ENCODE assay signal across 20 mouse cellular contexts in genomic region chr17:45853931-45854653, GRCm38 (mm10).
A peak's percentile ranks its signal among the peaks of the same experiment; 100 is the strongest.
DNase-seq lines count a peak whose midpoint lies in the region; ATAC-seq and TF ChIP-seq lines count a peak whose summit lies in the region.
"Had no signal": no experiment of that assay in that cellular context is flagged by ENCODE, and none has a peak within 500 bp of the region (broad histone marks: within the 10 kb centered on the region; RNA-seq: fewer than 3 reads in every experiment).

No protein-coding gene starts in this region.

- DNase-seq in midbrain, embryonic 10.5 days (ENCODE audit: low spot score), result no peak
- DNase-seq in brain, embryonic 14.5 days (ENCODE audit: low read depth), result peak; percentile 48
- no peak for DNase-seq in right cerebral cortex, postnatal 10 days (ENCODE audit: low spot score in 2 of 2)
- DNase-seq: adrenal gland, postnatal 14 days; cerebellum, adult 2 months; cerebellum, postnatal 10 days; gastrocnemius, postnatal 10 days; heart, adult 18-20 months; heart, postnatal 10 days; kidney, adult 18-20 months had no signal

- no peak overlapping the region for H3K4me3 ChIP-seq in forebrain, embryonic 15.5 days
- H3K4me3 ChIP-seq in forebrain, embryonic 12.5 days (replicated peaks), result no peak overlapping the region
- no peak overlapping the region for H3K4me3 ChIP-seq in midbrain, embryonic 15.5 days
- no peak overlapping the region for H3K4me3 ChIP-seq in midbrain, embryonic 10.5 days
- H3K4me3 ChIP-seq: embryonic facial prominence, embryonic 12.5 days; heart, embryonic 10.5 days; hindbrain, embryonic 13.5 days had no signal

- H3K36me3 ChIP-seq in forebrain, embryonic 15.5 days, result no peaks in the 10 kb centered on the region
- no peaks in the 10 kb centered on the region for H3K36me3 ChIP-seq in forebrain, embryonic 12.5 days (replicated peaks)
- no peaks in the 10 kb centered on the region for H3K36me3 ChIP-seq in midbrain, embryonic 15.5 days (replicated peaks)
- no peaks in the 10 kb centered on the region for H3K36me3 ChIP-seq in midbrain, embryonic 10.5 days
- H3K36me3 ChIP-seq: embryonic facial prominence, embryonic 12.5 days; heart, embryonic 10.5 days; hindbrain, embryonic 13.5 days had no signal

- H3K4me2 ChIP-seq in forebrain, embryonic 15.5 days (replicated peaks), result no peak overlapping the region
- H3K4me2 ChIP-seq in forebrain, embryonic 12.5 days, result no peak overlapping the region
- no peak overlapping the region for H3K4me2 ChIP-seq in midbrain, embryonic 15.5 days
- H3K4me2 ChIP-seq: embryonic facial prominence, embryonic 12.5 days; hindbrain, embryonic 13.5 days had no signal

- no peak overlapping the region for H3K9ac ChIP-seq in forebrain, embryonic 15.5 days (replicated peaks)
- H3K9ac ChIP-seq in forebrain, embryonic 12.5 days, result no peak overlapping the region
- H3K9ac ChIP-seq in midbrain, embryonic 15.5 days, result no peak overlapping the region
- H3K9ac ChIP-seq: embryonic facial prominence, embryonic 12.5 days; hindbrain, embryonic 13.5 days had no signal

- WGBS in forebrain, embryonic 15.5 days, result 59% methylated on average over 21 of the region's 21 CpGs
- 75% methylated on average over 21 of the region's 21 CpGs for WGBS in forebrain, embryonic 12.5 days
- WGBS in midbrain, embryonic 15.5 days, result 66% methylated on average over 21 of the region's 21 CpGs
- 84% methylated on average over 21 of the region's 21 CpGs for WGBS in midbrain, embryonic 10.5 days

- no peak for TF ChIP-seq POLR2A in brain, embryonic 14.5 days (IDR thresholded peaks at IDR 0.05; ENCODE audit: borderline replicate concordance, extremely low read depth, insufficient read depth, insufficient read length, poor library complexity, severe bottlenecking)

- 0 out of 2 replicates have a peak, but pooled peaks have one; percentile 43 for ATAC-seq in forebrain, embryonic 15.5 days (replicated peaks)
- no peak for ATAC-seq in forebrain, embryonic 12.5 days (ENCODE audit: low FRiP score)
- ATAC-seq in midbrain, embryonic 15.5 days (replicated peaks), result peak; percentile 72
- no peak for ATAC-seq in CD4-positive, CD25-positive, alpha-beta regulatory T cell, adult 4 months
- ATAC-seq: activated CD4-positive, CD25-positive, alpha-beta regulatory T cell, adult 4 months; hindbrain, postnatal 0 days; Patski had no signal

- no peak overlapping the region for H3K27ac ChIP-seq in forebrain, embryonic 15.5 days (replicated peaks)
- no peak overlapping the region for H3K27ac ChIP-seq in forebrain, embryonic 12.5 days
- no peak overlapping the region for H3K27ac ChIP-seq in midbrain, embryonic 15.5 days
- H3K27ac ChIP-seq in midbrain, embryonic 10.5 days (replicated peaks), result no peak overlapping the region
- H3K27ac ChIP-seq: embryonic facial prominence, embryonic 12.5 days; heart, embryonic 10.5 days; hindbrain, embryonic 13.5 days; hindbrain, postnatal 0 days had no signal

- no peaks in the 10 kb centered on the region for H3K4me1 ChIP-seq in forebrain, embryonic 15.5 days
- peaks cover 17% of the 10 kb centered on the region for H3K4me1 ChIP-seq in forebrain, embryonic 12.5 days
- H3K4me1 ChIP-seq in midbrain, embryonic 15.5 days, result no peaks in the 10 kb centered on the region
- H3K4me1 ChIP-seq in midbrain, embryonic 10.5 days, result peaks cover 21% of the 10 kb centered on the region

- no peaks in the 10 kb centered on the region for H3K9me3 ChIP-seq in forebrain, embryonic 15.5 days
- H3K9me3 ChIP-seq in forebrain, embryonic 12.5 days, result no peaks in the 10 kb centered on the region
- H3K9me3 ChIP-seq in midbrain, embryonic 15.5 days, result no peaks in the 10 kb centered on the region
- no peaks in the 10 kb centered on the region for H3K9me3 ChIP-seq in midbrain, embryonic 10.5 days (replicated peaks)
- H3K9me3 ChIP-seq: embryonic facial prominence, embryonic 12.5 days; hindbrain, embryonic 13.5 days had no signal

- H3K27me3 ChIP-seq in forebrain, embryonic 15.5 days, result no peaks in the 10 kb centered on the region
- H3K27me3 ChIP-seq in forebrain, embryonic 12.5 days, result no peaks in the 10 kb centered on the region; the same call in 1 of the 2 replicates
- H3K27me3 ChIP-seq in midbrain, embryonic 15.5 days (replicated peaks), result no peaks in the 10 kb centered on the region
- H3K27me3 ChIP-seq in midbrain, embryonic 10.5 days (ENCODE audit: low read depth, poor library complexity, severe bottlenecking), result peaks cover 26% of the 10 kb centered on the region
- H3K27me3 ChIP-seq: Patski had no signal

- no peak for TF ChIP-seq CTCF in brain, embryonic 14.5 days (IDR thresholded peaks at IDR 0.05; ENCODE audit: borderline replicate concordance, extremely low read depth, insufficient read depth, insufficient read length)

Comparison
In these comparisons a context has a peak if more than half of its experiments do, and no peak if none do; other contexts are left out.
1. ATAC-seq: peak in forebrain, embryonic 15.5 days (single experiment) and midbrain, embryonic 15.5 days (single experiment); none in forebrain, embryonic 12.5 days (single experiment) and CD4-positive, CD25-positive, alpha-beta regulatory T cell, adult 4 months (single experiment).